Mouse (Mus musculus): ENCODE measurements around the gene Gclc.
A peak's percentile ranks its signal among the peaks of the same experiment; 100 is the strongest.

The Gclc gene

DNA sequence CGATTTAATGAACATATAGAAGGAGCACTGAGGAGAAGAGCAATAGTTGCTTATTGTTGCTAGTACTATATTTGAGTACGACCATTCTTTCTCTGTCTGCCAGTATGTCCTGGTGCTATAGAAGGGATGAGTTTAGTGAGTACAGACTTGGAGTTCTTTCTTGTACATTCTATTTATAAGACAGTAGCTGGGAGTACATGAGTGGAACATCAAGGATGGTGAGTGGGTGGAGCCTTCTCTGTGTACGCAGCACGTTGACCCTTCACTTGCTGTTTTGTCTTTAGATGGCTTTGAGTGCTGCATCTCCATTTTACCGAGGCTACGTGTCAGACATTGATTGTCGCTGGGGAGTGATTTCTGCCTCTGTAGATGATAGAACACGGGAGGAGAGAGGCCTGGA is 31.1 kb downstream of the Gclc start:
- DNase-seq (ENCODE audit: low spot score): no peak

- DNase-seq (ENCODE audit: low spot score): no peak
Observed at GRCm38 (mm10) chr9:77787936-77788335, 33.6 kb downstream of the Gclc start.

DNA sequence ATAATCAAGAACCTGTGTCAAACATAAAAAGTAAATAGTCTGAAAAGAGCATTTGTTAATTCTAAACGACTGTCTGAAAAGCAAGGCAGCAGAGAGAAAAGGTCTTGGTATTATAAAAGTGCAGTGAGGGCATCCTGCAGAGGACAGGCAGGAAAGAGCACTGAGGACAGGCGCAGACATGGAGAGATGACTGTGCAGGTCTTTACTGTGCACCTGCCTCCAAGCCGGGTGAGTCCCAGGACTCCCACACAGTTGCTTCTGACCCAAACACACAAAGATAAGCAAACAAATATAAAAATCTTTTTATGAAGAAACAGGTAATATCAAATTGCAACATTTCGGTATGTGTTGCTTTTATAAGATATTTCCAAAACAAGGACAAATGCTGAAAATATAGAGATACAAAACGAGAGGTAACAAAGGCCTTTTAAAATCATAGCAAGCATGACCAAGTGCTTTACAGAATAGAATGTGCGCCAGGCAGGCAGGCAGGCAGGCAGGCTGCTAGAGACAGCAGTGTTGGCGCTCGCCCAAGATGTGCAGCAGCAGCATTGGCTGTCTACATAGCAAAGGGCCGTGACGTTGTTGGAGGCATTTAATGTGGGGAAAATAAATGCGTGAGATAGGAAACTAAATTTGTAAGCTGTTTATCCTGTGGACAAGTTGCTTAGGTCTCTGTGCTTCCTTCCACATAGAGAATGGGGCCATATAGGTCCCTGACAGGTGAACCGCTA is 35.4 kb downstream of the Gclc start:
- DNase-seq (ENCODE audit: low spot score): no peak

GRCm38 (mm10) chr9:77793838-77794237 is 39.5 kb downstream of the Gclc start:
- no peak for DNase-seq (ENCODE audit: low spot score)

GRCm38 (mm10) chr9:77802461-77802860 is 48.1 kb downstream of the Gclc start:
- no peak for DNase-seq (ENCODE audit: low spot score)

DNA sequence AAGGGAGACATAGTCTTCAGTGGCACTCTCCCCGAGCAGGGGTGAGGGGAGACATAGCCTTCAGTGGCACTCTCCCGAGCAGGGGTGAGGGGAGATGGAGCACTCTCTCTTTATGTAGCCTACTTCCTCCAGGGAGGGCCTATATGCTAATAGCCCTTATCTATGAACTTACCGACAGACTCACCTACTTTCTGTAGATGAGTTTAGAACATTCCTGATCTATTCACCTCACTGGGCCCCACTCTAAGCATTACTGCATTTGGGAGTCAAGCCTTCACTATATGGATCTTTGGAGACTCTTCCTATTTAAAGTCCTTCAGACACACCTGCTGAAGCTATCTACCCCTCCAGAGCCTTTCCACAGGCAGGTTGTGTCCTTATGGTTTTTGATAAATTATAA is 52.1 kb downstream of the Gclc start:
- DNase-seq (ENCODE audit: low spot score): no peak

GRCm38 (mm10) chr9:77806842-77807668 is 52.7 kb downstream of the Gclc start:
- peak; percentile 77 for DNase-seq (ENCODE audit: low spot score)

- no peak for DNase-seq (ENCODE audit: low spot score)
Observed at GRCm38 (mm10) chr9:77808481-77808880, 54.1 kb downstream of the Gclc start.

- DNase-seq (ENCODE audit: low spot score): no peak
Observed at GRCm38 (mm10) chr9:77818858-77819257, 64.5 kb downstream of the Gclc start.

- no peak for DNase-seq (ENCODE audit: low spot score)
Observed at GRCm38 (mm10) chr9:77819318-77819717, 65.0 kb downstream of the Gclc start.

DNA sequence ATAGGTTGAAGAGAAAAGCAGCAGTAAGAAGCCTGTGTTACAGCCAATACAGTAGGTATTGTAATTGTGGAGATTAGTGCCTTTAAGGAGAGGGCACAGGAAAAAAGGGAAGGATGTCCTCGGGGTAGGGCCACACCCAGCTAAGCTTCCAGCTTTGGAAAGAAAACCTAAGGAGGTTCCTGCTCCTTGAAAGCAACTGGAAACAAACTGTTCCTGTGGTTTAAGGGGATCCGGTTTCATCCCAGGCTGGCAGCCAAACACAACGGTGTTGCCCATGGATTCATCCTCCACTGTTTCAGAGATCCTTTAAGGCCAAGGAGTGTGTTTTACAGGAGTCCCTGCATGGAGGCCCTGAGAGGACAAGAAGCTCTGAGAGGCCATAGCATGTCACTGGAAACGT is 66.5 kb downstream of the Gclc start:
- DNase-seq (ENCODE audit: low spot score): no peak

DNA sequence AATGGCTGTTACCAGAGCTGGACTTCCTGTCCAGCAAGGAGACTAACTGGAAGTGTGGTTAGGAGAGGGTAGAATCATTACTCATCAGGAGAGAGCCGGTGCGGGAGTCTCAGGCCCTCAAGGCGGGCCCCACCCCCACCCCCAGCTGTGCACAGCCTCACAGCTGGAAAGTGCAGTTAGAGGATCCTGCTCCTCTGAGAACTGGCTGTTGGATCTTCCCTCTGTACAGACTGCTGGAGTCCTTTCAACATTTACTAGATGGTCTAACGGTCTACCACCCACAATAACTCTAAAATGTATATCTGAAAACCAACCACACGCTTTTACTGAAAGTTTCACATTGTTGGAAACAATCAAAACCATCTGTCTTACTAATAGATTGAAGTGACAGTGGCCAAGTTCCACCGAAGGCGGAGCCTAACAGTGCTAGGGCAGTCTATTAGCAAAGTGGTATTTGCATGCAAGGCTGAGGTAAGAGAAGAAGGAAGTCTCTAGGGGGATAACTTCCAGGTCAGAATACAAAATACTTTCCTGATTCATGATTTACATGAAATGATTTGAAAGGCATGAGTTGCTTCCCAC is 71.1 kb downstream of the Gclc start:
- DNase-seq (ENCODE audit: low spot score): no peak

GRCm38 (mm10) chr9:77826237-77826636 is 71.9 kb downstream of the Gclc start:
- DNase-seq (ENCODE audit: low spot score): no peak

GRCm38 (mm10) chr9:77828531-77828965 is 74.2 kb downstream of the Gclc start:
- no peak for DNase-seq (ENCODE audit: low spot score)

DNA sequence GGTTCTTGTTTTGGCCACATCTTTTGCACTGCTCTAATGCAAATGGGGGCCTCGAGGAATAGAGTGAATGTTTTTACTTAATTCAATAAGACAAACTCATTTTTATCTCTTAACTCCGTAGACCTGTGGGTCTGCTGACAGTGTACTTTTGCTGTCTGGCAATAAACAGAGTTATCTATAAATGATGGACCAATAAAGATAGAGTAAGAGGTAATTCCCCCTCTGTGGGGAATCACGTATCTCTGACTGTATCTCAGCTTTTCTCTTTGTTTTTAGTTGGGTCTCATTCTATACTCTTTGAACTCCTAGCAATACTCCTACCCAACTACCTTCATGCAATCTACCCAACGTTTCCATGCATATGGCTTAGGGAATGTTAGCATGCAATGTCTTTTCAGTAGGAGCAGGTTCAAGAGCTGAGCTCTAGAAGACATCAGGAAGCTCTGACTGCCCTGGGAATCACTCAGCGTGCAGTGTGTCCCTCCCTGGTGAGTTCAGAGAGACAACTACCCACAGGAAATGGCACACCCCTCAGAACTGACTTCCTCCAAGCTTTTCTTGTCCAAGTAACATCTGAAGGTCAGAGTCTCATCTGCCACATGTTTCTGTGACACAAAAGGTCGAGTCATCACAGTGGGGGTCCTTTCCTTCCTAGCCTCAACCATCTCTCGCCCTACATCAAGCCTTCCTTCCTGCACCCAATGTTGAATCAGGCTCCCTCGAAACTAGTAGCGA is 80.1 kb downstream of the Gclc start:
- no peak for DNase-seq (ENCODE audit: low spot score)

GRCm38 (mm10) chr9:77835122-77835521 is 80.8 kb downstream of the Gclc start:
- no peak for DNase-seq (ENCODE audit: low spot score)

DNA sequence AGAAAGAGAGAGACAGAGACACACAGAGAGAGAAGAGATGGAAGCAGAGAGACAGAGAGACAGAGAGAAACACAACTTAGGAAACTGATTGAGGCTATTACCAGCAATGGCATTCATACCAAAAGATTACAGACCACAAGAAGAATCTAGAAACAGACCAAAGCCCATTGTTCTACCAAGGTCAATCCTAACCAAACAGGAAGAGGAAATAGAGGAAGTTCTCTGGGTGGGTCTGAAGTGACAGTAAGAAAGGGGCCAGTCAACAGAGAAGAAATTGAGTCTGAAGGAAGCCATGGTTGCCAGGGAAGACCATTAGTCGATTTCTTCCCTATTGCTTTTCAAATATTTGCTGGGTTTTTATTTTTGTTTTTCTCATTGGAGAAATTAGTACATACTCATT is 81.4 kb downstream of the Gclc start:
- DNase-seq (ENCODE audit: low spot score): no peak

DNA sequence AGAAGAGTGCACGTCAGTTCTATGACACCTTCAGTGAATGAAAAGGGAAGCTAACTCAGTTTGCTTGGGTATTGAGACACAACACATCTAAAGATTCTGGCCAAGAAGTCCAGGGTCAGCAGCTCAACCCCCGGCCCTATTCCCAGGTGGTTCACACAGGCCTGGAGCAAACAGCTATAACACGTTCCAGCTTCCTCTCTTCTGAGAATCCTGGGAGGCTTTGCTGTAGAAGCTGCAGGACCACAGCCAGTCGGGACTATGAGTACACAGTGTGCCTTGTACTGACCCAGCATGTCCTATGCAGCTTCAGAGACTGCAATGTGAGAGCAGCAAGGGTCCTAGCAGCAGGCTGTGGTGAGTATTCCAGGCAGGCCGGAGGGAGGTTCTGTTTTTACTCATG is 84.3 kb downstream of the Gclc start:
- no peak for DNase-seq (ENCODE audit: low spot score)

All from urinary bladder, postnatal 25 days (tissue).